In genomic region chr16:22238928-22239620, GRCm38 (mm10) we compare ENCODE assay signal across 23 mouse cellular contexts. TPM values are rescaled to one million over a fixed set of nuclear protein-coding genes. Genes with fewer than 3 reads are reported as not detected.
DNase-seq lines count a peak whose midpoint lies in the region; ATAC-seq and TF ChIP-seq lines count a peak whose summit lies in the region.
"Had no signal": no experiment of that assay in that cellular context is flagged by ENCODE, and none has a peak within 500 bp of the region (broad histone marks: within the 10 kb centered on the region; RNA-seq: fewer than 3 reads in every experiment).

No protein-coding gene starts in this region.

- 39% methylated on average over 4 of the region's 4 CpGs for whole genome bisulfite sequencing in liver, adult 2 months
- 61% methylated on average over 4 of the region's 4 CpGs for WGBS in liver, postnatal 0 days (ENCODE audit: insufficient replicate concordance)

- H3K36me3 ChIP-seq in liver, adult 2 months (ENCODE audit: control insufficient read depth, insufficient read depth, low read length), result peaks cover 20% of the 10 kb centered on the region
- peaks cover 33% of the 10 kb centered on the region for H3K36me3 ChIP-seq in liver, postnatal 0 days (replicated peaks; ENCODE audit: insufficient read depth, low read length)
- peaks cover 7% of the 10 kb centered on the region for H3K36me3 ChIP-seq in ES-E14 (ENCODE audit: control insufficient read depth, insufficient read depth, low read length, poor library complexity, severe bottlenecking)

- H3K27me3 ChIP-seq in liver, adult 2 months (ENCODE audit: control insufficient read depth, insufficient read depth, low read length), result no peaks in the 10 kb centered on the region
- no peaks in the 10 kb centered on the region for H3K27me3 ChIP-seq in liver, postnatal 0 days (ENCODE audit: insufficient read depth, low read length)
- H3K27me3 ChIP-seq: embryonic facial prominence, embryonic 12.5 days; forebrain, embryonic 12.5 days; heart, embryonic 15.5 days; hindbrain, embryonic 15.5 days; Patski had no signal

- DNase-seq in liver, adult 2 months (ENCODE audit: extremely low read depth, low read depth, low spot score), result peak; percentile 35
- DNase-seq in liver, postnatal 0 days, result no peak
- DNase-seq in ES-E14 (ENCODE audit: low read depth, low spot score) (peak; percentile 65), ZHBTc4 (ENCODE audit: low read depth, low spot score) (peak; percentile 82)
- peak; percentile 18 for DNase-seq in naive thymus-derived CD4-positive, alpha-beta T cell, adult 2 months (ENCODE audit: low read depth)
- no peak for DNase-seq in T-cell, adult 2 months (ENCODE audit: low spot score)
- DNase-seq in natural killer cell, adult 2 months (ENCODE audit: low spot score in 2 of 2), result no peak
- DNase-seq: adrenal gland, postnatal 10 days; cerebellum, adult 11-12 months; cerebellum, adult 9-10 months; cerebellum, postnatal 25 days; gastrocnemius, postnatal 10 days; heart, adult 2 months; heart, postnatal 14 days; kidney, adult 2 months had no signal

- no peak overlapping the region for H3K4me2 ChIP-seq in liver, postnatal 0 days (ENCODE audit: low read depth, low read length)
- H3K4me2 ChIP-seq: embryonic facial prominence, embryonic 12.5 days; forebrain, embryonic 12.5 days; heart, embryonic 11.5 days; heart, embryonic 15.5 days; hindbrain, embryonic 15.5 days had no signal

- in situ Hi-C loops in ES-E14 (cut with MboI; ENCODE audit: low sequenced_read_pairs in 2 of 2, unreplicated experiment in 2 of 2), result no loop called here

- TF ChIP-seq CTCF in liver, adult 2 months (IDR thresholded peaks at IDR 0.05; ENCODE audit: low read depth, low read length), result no peak
- TF ChIP-seq CTCF in liver, postnatal 0 days (IDR thresholded peaks at IDR 0.05; ENCODE audit: low read depth), result no peak

- no peaks in the 10 kb centered on the region for H3K79me2 ChIP-seq in liver, adult 2 months (ENCODE audit: control insufficient read depth, insufficient read depth, low read length)

- no peak for TF ChIP-seq POLR2A in liver, adult 2 months (IDR thresholded peaks at IDR 0.05; ENCODE audit: extremely low read depth, insufficient read depth, low read length)

- no peak overlapping the region for H3K4me3 ChIP-seq in liver, adult 2 months (ENCODE audit: insufficient read depth, low read depth, low read length)
- no peak overlapping the region for H3K4me3 ChIP-seq in liver, postnatal 0 days (ENCODE audit: low read depth, low read length)
- H3K4me3 ChIP-seq in ES-E14 (ENCODE audit: insufficient read depth in 1 of 2, low read depth in 1 of 2, low read length in 2 of 2, poor library complexity in 1 of 2, severe bottlenecking in 1 of 2), result no peak overlapping the region
- H3K4me3 ChIP-seq: embryonic facial prominence, embryonic 12.5 days; forebrain, embryonic 12.5 days; heart, adult 2 months; heart, embryonic 15.5 days; hindbrain, embryonic 15.5 days had no signal

- ATAC-seq in liver, postnatal 0 days, result no peak
- ATAC-seq: intestine, embryonic 16.5 days; Patski had no signal

- no peaks in the 10 kb centered on the region for H3K4me1 ChIP-seq in liver, adult 2 months (ENCODE audit: control insufficient read depth, insufficient read depth, low read length)
- no peaks in the 10 kb centered on the region for H3K4me1 ChIP-seq in liver, postnatal 0 days (ENCODE audit: insufficient read depth)
- H3K4me1 ChIP-seq in ES-E14 (ENCODE audit: control insufficient read depth in 2 of 2, insufficient read depth in 2 of 2, low read length in 2 of 2, poor library complexity in 1 of 2), result peaks cover 2 to 4% of the 10 kb centered on the region in 2 experiments; a peak in 2 of 4 replicates
- H3K4me1 ChIP-seq: embryonic facial prominence, embryonic 12.5 days; heart, embryonic 15.5 days; hindbrain, embryonic 15.5 days had no signal

- no peak for TF ChIP-seq EP300 in liver, postnatal 0 days (IDR thresholded peaks at IDR 0.05; ENCODE audit: low read depth)

- H3K27ac ChIP-seq in liver, adult 2 months (replicated peaks; ENCODE audit: insufficient read depth, low read depth, low read length), result no peak overlapping the region
- H3K27ac ChIP-seq in liver, postnatal 0 days (ENCODE audit: low read depth), result no peak overlapping the region
- no peak overlapping the region; the same call in 1 of the 2 replicates for H3K27ac ChIP-seq in ES-E14 (ENCODE audit: insufficient read depth, low read depth, low read length, poor library complexity, severe bottlenecking)
- H3K27ac ChIP-seq: embryonic facial prominence, embryonic 12.5 days; forebrain, embryonic 12.5 days; heart, adult 2 months; heart, embryonic 15.5 days; hindbrain, embryonic 15.5 days had no signal

- H3K9ac ChIP-seq in liver, adult 2 months (ENCODE audit: low read depth, low read length), result no peak overlapping the region
- H3K9ac ChIP-seq in liver, postnatal 0 days (replicated peaks), result no peak overlapping the region
- no peak overlapping the region for H3K9ac ChIP-seq in ES-E14 (ENCODE audit: insufficient read depth, low read depth, low read length, poor library complexity, severe bottlenecking)
- H3K9ac ChIP-seq: embryonic facial prominence, embryonic 12.5 days; forebrain, embryonic 12.5 days; heart, embryonic 15.5 days; hindbrain, embryonic 15.5 days had no signal

- H3K9me3 ChIP-seq in liver, postnatal 0 days (ENCODE audit: low read length), result no peaks in the 10 kb centered on the region
- H3K9me3 ChIP-seq in ES-E14 (ENCODE audit: control insufficient read depth, insufficient read depth, low read depth, low read length), result no peaks in the 10 kb centered on the region
- H3K9me3 ChIP-seq: embryonic facial prominence, embryonic 12.5 days; forebrain, embryonic 12.5 days; G1E; heart, embryonic 15.5 days; hindbrain, embryonic 15.5 days had no signal

TF ChIP-seq in ES-E14, 5 proteins besides CTCF, POLR2A, EP300 and RAD21:
- TF ChIP-seq CHD2 (IDR thresholded peaks at IDR 0.05; ENCODE audit: low read depth, low read length) (0 out of 2 replicates have a peak, but pooled peaks have one; percentile 20), ZC3H11A (IDR thresholded peaks at IDR 0.05; ENCODE audit: borderline replicate concordance, low read depth, low read length) (no peak)

RNA-seq across cellular contexts. Expression of gene Tra2b, which starts 26.7 kb away (rescaled TPM):
- total RNA-seq in liver, adult 2 months (2014; rRNA removed), result 49.4 and 53.4 TPM in 2 replicates
- polyA plus RNA-seq in liver, adult 2 months (2012; rRNA removed), result 9.4 and 12.8 TPM in 2 replicates
- 85.8 and 99.5 TPM in 2 replicates for polyA plus RNA-seq in liver, postnatal 0 days (2015; fragmentation: Nextera tagmentation; extraction: Ambion mirVana)
- 227 and 249 TPM in 2 replicates for total RNA-seq in ES-E14 (2012; rRNA removed)

Comparison
In these comparisons a context has a peak if more than half of its experiments do, and no peak if none do; other contexts are left out.
1. DNase-seq: peak in liver, adult 2 months (single experiment), ES-E14 (single experiment), ZHBTc4 (single experiment) and naive thymus-derived CD4-positive, alpha-beta T cell, adult 2 months (single experiment); none in liver, postnatal 0 days (single experiment), T-cell, adult 2 months (single experiment) and natural killer cell, adult 2 months (0 of 2).